Mouse (Mus musculus): ENCODE data around the gene S100a2. TPM values are rescaled to one million over a fixed set of nuclear protein-coding genes. Genes with fewer than 3 reads are reported as not detected.
A peak's percentile ranks its signal among the peaks of the same experiment; 100 is the strongest.

S100a2 gene
- not detected for total RNA-seq (2021)
- long read RNA-seq, experiment 1: 0 reads
- long read RNA-seq, experiment 2: 0 reads

GRCm38 (mm10) chr3:90589947-90590346 is at the start of gene S100a2:
Gene S100a2 (plus strand): TSS chr3:90590247.
- DNase-seq: no peak

- peak; percentile 27 for DNase-seq
Observed at GRCm38 (mm10) chr3:90540904-90541303, 49.1 kb upstream of the S100a2 start.

GRCm38 (mm10) chr3:90549676-90550420 is 40.2 kb upstream of the S100a2 start:
- peak; percentile 49 for DNase-seq

GRCm38 (mm10) chr3:90550421-90550790 is 39.6 kb upstream of the S100a2 start:
- no peak for DNase-seq

GRCm38 (mm10) chr3:90552231-90552630 is 37.8 kb upstream of the S100a2 start:
- DNase-seq: no peak

- peak; percentile 36 for DNase-seq
Observed at GRCm38 (mm10) chr3:90555954-90556353, 34.1 kb upstream of the S100a2 start.

GRCm38 (mm10) chr3:90560008-90560628 is 29.9 kb upstream of the S100a2 start, which contains the start of gene S100a3:
Gene S100a3 (plus strand): TSS chr3:90560578.
- no peak for DNase-seq

GRCm38 (mm10) chr3:90574691-90575090 is 15.4 kb upstream of the S100a2 start:
- peak; percentile 53 for DNase-seq

GRCm38 (mm10) chr3:90575320-90575719 is 14.7 kb upstream of the S100a2 start:
- DNase-seq: no peak

- DNase-seq: no peak
Observed at GRCm38 (mm10) chr3:90576351-90577001, 13.6 kb upstream of the S100a2 start.

- DNase-seq: peak; percentile 40
Observed at GRCm38 (mm10) chr3:90579433-90579832, 10.6 kb upstream of the S100a2 start.

GRCm38 (mm10) chr3:90581141-90581540 is 8.9 kb upstream of the S100a2 start:
- DNase-seq: no peak

- DNase-seq: no peak
Observed at GRCm38 (mm10) chr3:90582156-90582555, 7.9 kb upstream of the S100a2 start.

- no peak for DNase-seq
Observed at GRCm38 (mm10) chr3:90582556-90582955, 7.5 kb upstream of the S100a2 start.

GRCm38 (mm10) chr3:90583893-90584292 is 6.2 kb upstream of the S100a2 start:
- peak; percentile 46 for DNase-seq

GRCm38 (mm10) chr3:90585595-90585994 is 4.5 kb upstream of the S100a2 start:
- peak; percentile 75 for DNase-seq

- DNase-seq: no peak
Observed at GRCm38 (mm10) chr3:90586016-90586643, 3.9 kb upstream of the S100a2 start.

GRCm38 (mm10) chr3:90586906-90587305 is 3.1 kb upstream of the S100a2 start:
- peak; percentile 82 for DNase-seq

GRCm38 (mm10) chr3:90587361-90588101 is 2.5 kb upstream of the S100a2 start:
- peak; percentile 34 for DNase-seq

GRCm38 (mm10) chr3:90589390-90589789 is 657 bp upstream of the S100a2 start:
- no peak for DNase-seq

GRCm38 (mm10) chr3:90594466-90594865 is 4.4 kb downstream of the S100a2 start:
- no peak for DNase-seq

- no peak for DNase-seq
Observed at GRCm38 (mm10) chr3:90595556-90595955, 5.5 kb downstream of the S100a2 start.
